Mouse (Mus musculus): Measurements from ENCODE around the gene AI597479.

DNA sequence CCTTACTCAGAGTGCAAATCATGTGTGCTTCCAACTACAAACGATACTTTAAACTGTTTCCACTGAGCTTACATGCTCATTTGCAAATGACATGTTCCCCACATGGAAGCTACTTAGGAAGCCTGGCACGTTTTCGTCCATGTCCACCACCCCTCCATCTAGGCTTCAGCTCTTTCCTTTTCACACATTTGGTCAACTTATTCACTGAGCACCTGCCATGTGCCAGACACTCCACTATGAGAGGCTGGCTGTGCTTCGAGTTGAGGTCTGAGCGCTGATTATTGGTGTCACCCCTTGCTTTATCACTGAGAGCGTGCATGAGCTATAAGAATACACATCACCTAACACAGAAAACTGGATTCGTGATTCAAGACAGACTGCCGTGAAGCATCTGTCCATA, 26.5 kb upstream of the AI597479 start:
- TF ChIP-seq CTCF (conservative IDR thresholded peaks at IDR 0.05; ENCODE audit: low read length) = no peak
- TF ChIP-seq NANOG (IDR thresholded peaks at IDR 0.05; ENCODE audit: borderline replicate concordance, low read length) = no peak
- TF ChIP-seq POU5F1 (IDR thresholded peaks at IDR 0.05; ENCODE audit: borderline replicate concordance, low read length) = no peak
